Mouse (Mus musculus): ENCODE results near the gene Syt8.

Syt8 gene

GRCm38 (mm10) chr7:142478001-142478400 lies 43.4 kb downstream of the Syt8 start:
- DNase-seq: no peak

- no peak for DNase-seq
Measured at GRCm38 (mm10) chr7:142478574-142478973, 43.9 kb downstream of the Syt8 start.

GRCm38 (mm10) chr7:142479307-142479706 lies 44.7 kb downstream of the Syt8 start:
- DNase-seq: no peak

GRCm38 (mm10) chr7:142479886-142480285 lies 45.2 kb downstream of the Syt8 start:
- DNase-seq: no peak

GRCm38 (mm10) chr7:142480661-142481060 lies 46.0 kb downstream of the Syt8 start:
- DNase-seq: peak; percentile 13

- peak; percentile 67 for DNase-seq
Measured at GRCm38 (mm10) chr7:142481186-142481567, 46.5 kb downstream of the Syt8 start.

- peak; percentile 82 for DNase-seq
Measured at GRCm38 (mm10) chr7:142481568-142482255, 47.1 kb downstream of the Syt8 start.

GRCm38 (mm10) chr7:142482256-142482609 lies 47.6 kb downstream of the Syt8 start:
- peak; percentile 20 for DNase-seq

GRCm38 (mm10) chr7:142483136-142483535 lies 48.5 kb downstream of the Syt8 start:
- DNase-seq: no peak

- DNase-seq: no peak
Measured at GRCm38 (mm10) chr7:142484780-142485179, 50.1 kb downstream of the Syt8 start.

- DNase-seq: no peak
Measured at GRCm38 (mm10) chr7:142486751-142487162, 52.1 kb downstream of the Syt8 start.

GRCm38 (mm10) chr7:142487341-142487859 lies 52.8 kb downstream of the Syt8 start:
- DNase-seq: peak; percentile 17

- DNase-seq: no peak
Measured at GRCm38 (mm10) chr7:142488053-142488452, 53.4 kb downstream of the Syt8 start.
